Mouse (Mus musculus): ENCODE measurements around the gene Galk2.

DNA sequence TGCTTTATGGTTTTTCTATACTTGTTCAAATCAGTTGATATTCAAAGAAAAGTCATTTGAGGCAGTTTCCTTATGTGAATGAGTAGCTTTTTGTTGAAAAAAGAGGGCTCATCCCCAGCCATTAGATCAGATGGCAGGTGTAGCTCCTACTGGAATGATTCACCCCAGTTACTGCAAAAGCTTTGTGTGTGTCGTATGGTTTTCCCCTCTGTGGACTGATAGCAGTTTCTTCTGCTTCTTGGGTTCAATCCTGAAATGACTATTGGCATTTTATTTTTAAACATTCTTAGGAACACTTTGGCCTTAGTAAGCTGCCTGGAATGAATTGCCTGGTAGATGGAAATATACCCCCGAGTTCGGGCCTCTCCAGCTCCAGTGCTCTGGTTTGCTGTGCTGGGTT, 37.4 kb downstream of the Galk2 start:
- TF ChIP-seq CTCF (IDR thresholded peaks at IDR 0.05; ENCODE audit: control insufficient read depth, insufficient read depth, insufficient replicate concordance, low read depth, low read length): no peak
- TF ChIP-seq POLR2A (IDR thresholded peaks at IDR 0.05; ENCODE audit: control insufficient read depth, low read depth, low read length): no peak
